Mouse (Mus musculus) E14TG2a.4 (cell line): ENCODE measurements around the gene Baz1a.

Experiments
- CTCF ChIP-seq: conservative IDR thresholded peaks from 2 replicates; pipeline ENCODE4 v1.5.1; 2014; ENCODE audit warnings: low read length
- NANOG ChIP-seq: IDR thresholded peaks from 2 replicates; pipeline ENCODE4 v1.6.1; 2014; ENCODE audit warnings: borderline replicate concordance, low read length, mixed read lengths
- POU5F1 ChIP-seq: IDR thresholded peaks from 2 replicates; pipeline ENCODE4 v1.6.1; 2014; ENCODE audit warnings: low read length, borderline replicate concordance

DNA sequence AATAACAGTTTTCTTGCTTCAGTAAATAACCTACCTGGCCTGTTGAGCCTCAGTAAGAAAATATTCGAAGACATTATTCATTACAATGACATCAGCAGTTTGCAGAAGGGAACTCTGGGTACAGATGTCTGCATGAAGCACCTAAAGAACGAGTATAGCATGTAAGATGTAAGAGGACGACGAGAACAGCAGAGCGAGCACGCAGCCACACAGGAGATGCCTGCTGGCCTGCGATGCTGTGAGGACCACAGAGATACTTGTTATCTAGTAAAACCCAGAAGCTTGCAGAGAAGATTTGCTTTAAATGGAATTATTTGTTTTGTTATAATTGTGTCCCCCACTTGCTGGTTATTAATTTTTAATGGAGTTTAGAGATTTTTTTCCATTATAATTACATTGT is 39.1 kb upstream of the Baz1a start:
- TF ChIP-seq CTCF (no peak), POU5F1 (no peak), NANOG (no peak)
